Mouse (Mus musculus): Measurements from ENCODE around the gene Kif2c.
A peak's percentile ranks its signal among the peaks of the same experiment; 100 is the strongest.
"Not testable (repeated sequence)": the region's sequence is repeated elsewhere in the genome, so short reads cannot be mapped to it uniquely, and the experiment has no call there.

Gene Kif2c

GRCm38 (mm10) chr4:117189382-117189855 lies 7.0 kb upstream of the Kif2c start:
- peak; percentile 92 for DNase-seq (ENCODE audit: low read depth, low spot score)

- DNase-seq (ENCODE audit: low read depth, low spot score), result no peak
Measured at GRCm38 (mm10) chr4:117188969-117189368, 6.5 kb upstream of the Kif2c start.

DNA sequence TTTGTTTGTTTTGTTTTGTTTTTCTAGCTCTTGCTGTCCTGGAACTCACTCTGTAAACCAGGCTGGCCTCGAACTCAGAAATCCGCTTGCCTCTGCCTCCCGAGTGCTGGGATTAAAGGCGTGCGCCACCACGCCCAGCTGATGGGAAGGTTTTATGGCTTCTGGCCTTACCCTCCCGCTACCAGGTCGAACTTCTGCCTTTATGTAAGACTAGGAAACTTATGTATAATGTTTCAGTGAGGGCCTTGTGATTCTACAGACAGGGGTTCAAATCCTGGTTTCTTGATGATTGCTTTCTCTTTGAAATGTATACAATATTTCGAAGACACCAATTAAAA lies 289 bp upstream of the Kif2c start:
- DNase-seq (ENCODE audit: low read depth, low spot score), result not testable (repeated sequence)

GRCm38 (mm10) chr4:117169936-117170335 lies 12.5 kb downstream of the Kif2c start:
- DNase-seq (ENCODE audit: low read depth, low spot score), result no peak

DNA sequence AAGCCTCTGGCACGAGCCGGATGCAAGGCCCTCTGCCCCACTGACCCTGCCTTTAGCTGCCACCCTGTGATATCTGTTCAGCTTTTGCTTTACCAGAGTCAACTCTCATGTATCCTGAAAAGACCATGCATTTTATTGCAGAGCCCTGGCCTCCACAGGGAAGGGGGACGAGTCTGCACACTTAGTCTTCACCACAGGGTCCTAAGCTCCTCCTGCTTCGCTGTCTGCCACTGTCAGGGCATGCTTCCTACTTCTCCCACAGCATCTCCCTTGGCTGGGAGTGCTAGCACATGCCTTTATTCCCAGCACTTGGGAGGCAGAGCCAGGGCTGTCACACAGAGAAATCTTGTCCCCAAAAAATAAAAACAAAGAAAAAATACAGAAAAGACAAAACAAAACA lies 21.3 kb downstream of the Kif2c start:
- no peak for DNase-seq (ENCODE audit: low read depth, low spot score)

DNA sequence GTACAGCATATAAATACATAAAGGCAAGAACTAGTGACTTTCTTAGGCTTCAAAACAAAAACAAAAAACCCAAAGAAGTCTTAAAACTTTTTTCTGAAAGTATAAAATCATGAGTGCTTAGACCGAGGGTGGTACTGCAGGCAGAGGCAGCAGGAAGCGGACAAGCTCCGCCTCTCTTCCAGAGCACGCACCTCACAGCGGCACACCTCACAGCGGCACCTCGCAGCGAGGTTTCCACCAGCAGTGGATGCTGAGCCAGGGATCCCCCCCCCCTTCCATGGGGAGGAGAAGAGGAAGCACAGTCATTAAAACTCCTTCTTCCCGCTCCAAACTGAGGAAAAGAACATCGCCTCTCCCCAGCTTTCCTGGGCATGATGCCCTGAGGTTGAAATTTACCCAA lies 22.8 kb downstream of the Kif2c start:
- no peak for DNase-seq (ENCODE audit: low read depth, low spot score)

DNA sequence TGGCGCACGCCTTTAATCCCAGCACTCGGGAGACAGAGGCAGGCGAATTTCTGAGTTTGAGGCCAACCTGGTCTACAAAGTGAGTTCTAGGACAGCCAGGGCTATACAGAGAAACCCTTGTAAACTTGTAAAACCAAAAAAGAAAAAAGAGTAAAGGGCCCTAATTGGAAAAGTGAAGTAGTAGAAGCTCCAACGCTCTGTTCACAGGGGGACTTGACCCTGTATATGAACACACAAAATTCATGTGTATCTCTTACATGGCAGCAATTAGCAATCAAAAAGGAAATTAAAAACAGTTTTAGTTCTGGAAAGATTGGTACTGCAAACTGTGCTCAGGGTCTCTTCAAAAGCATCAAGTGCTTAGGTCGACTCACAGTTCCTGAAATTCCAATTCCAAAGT lies 26.1 kb downstream of the Kif2c start:
- DNase-seq (ENCODE audit: low read depth, low spot score), result peak; percentile 62

- DNase-seq (ENCODE audit: low read depth, low spot score), result peak; percentile 94
Measured at GRCm38 (mm10) chr4:117155792-117156355, 26.6 kb downstream of the Kif2c start, which contains the start of gene Rps8. Gene Rps8, minus strand, starts transcription at chr4:117156243.

DNA sequence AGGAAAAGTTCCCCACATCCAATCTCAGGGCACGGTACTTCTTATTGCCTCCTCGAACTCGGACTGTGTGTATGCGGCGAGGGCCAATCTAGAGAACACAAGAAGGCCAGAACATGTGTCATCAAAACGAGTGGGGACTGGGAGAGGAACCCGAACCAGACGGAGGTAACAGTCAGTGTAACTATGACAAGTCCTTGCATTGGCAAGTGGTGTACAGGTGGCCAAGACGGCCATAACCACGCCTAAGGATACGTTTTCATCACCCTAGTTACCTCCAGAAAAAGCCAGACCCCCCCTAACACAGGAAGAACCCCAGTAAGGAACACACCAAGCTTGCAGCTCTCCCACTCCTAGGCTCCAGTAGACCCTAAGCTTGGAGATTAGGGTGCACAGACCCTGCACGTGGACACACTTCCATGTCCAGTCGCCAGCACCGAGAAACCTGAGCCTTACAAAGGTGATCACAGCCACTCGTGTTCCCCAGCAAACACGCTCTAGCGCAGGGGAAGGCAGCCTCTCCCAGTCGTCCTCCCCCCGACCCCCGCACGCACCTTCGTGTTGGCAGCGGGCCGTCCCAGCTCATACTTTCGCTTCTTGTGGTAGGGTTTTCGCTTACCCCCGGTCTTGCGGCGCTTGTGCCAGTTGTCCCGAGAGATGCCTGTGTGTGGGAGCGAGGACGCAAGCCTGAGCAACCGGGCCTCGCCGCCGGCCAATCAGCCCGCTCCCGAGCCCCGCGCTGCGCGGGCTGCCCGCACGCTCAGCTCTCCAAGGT lies 27.2 kb downstream of the Kif2c start:
- DNase-seq (ENCODE audit: low read depth, low spot score), result peak; percentile 41

- DNase-seq (ENCODE audit: low read depth, low spot score), result no peak
Measured at GRCm38 (mm10) chr4:117152714-117153113, 29.7 kb downstream of the Kif2c start.

DNA sequence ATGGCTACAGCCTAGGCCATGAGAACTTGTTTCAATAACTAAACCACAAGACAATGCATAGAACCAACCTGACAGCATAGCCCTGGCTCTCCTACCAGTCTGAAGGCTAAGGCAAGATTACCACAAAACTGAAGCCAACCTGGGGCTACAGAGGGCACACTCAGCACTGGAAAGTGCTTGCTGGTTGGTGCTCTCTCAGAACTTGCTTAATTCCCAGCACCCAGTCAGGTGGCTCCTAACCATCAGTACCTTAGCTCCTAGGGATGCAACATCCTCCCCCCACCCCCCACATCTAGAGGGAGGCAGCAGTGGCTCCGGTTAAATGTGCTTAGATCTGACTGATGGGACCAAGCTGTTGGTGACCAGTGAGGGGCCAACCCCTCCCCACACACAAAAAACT lies 31.0 kb downstream of the Kif2c start:
- no peak for DNase-seq (ENCODE audit: low read depth, low spot score)

DNA sequence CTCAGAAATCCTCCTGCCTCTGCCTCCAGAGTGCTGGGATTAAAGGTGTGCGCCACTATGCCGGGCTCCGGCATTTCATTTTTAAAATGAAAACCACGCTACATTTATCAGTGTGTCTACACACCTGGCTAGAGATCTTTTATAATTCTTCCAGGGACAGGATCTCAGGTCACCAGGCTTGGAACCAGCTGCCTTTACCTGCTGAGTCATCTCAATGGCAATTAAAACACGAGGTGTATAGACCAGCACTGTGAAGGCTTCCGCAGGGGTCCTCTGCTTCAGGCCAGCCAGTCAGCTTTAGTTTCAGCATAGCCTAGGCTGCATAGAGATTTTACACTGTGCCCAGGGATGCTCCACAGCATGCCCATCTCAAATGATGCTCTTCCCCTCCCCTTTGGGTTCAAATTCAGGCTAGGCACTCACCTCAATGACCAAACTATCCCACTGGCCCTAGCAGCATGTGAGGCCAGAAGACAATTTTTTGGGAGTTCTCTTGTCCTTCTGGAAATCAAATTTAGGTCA lies 32.2 kb downstream of the Kif2c start:
- DNase-seq (ENCODE audit: low read depth, low spot score), result no peak

DNA sequence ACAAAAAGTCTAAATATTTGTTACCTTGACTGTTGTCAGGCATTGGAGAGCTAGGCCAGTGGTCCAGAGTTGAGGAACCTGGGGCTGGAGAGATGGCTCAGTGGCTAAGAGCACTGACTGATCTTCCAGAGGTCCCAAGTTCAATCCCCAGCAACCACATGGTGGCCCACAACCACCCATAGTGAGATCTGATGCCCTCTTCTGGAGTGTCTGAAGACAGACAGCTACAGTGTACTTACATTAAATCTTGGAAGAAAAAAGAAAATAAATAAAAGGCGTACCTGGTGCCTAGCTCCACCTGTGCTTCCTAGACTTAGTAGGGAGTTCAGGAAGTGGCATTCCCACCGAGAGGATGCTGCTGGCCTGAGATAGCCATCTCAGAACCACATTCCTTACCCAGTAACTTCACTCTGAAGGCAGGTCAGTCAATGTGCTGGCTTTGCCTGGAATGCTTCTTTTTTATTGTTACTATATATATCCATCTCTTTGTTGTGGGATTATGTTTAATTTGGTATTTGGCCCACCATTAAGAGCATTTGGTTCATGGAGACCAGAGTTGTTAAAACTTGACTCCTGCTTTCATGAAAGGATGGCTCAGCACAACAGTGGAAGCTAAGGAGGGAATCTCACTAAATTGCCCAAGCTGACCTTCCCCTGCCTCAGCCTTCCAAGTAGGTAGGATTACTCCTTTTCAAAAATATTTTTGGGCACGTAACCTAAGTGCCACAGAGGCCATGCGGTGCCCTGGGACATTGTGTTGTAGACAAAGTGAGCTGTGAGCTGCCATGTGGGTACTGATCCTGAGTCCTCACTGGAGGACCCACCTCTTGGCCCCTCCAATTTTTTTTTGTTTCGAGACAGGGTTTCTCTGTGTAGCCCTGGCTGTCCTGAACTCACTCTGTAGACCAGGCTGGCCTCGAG lies 32.9 kb downstream of the Kif2c start:
- no peak for DNase-seq (ENCODE audit: low read depth, low spot score)

GRCm38 (mm10) chr4:117148815-117149214 lies 33.6 kb downstream of the Kif2c start:
- DNase-seq (ENCODE audit: low read depth, low spot score), result no peak

DNA sequence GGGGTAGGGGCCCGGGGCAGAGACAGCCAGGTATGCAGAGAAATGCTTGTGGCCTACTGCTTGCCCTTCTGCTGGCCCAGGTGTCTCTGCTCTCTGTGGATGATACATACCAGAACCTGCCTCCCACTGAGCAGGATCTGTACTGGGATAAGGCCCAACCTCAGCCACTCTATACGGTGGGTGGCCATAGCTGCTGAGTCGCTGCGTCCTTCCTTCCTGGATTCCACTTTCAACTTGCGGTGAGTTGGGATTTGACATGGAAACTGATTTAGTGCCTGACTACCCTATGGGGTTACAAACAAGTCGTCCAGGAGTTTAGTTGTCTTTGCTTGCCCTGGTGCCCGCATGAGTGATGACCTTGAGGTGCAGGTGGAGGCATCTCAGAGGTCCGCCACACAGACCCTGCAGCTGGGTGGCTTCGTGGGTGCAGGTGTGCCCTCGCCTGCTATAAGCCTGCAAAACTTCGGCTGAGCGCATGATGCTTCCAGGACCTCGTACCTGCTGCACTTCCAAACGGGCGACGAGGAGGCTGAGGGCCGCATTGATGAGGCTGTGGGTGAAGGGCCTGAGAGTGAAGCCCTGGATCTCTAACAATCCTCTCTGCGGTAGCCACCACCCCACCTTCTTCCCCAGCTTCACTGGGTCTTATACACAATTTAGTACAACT lies 34.3 kb downstream of the Kif2c start:
- no peak for DNase-seq (ENCODE audit: low read depth, low spot score)

GRCm38 (mm10) chr4:117146176-117146575 lies 36.3 kb downstream of the Kif2c start:
- peak; percentile 92 for DNase-seq (ENCODE audit: low read depth, low spot score)

DNA sequence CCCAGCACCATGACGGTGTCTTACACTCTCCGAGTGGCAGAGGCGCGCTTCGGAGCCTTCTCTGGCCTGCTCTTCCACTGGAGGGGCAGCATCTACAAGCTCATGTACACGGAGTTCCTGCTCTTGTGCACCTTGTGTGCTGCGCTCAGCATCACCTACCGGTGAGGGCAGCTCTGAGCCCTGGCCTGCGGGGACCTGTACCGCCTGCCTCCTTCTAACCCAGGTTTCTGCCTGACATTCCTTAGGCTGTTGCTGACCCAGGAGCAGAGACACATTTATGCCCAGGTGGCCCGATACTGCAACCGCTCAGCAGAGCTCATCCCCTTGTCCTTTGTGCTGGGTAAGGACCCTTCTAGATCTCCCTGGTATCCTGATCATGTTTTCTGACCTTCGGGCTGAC lies 37.2 kb downstream of the Kif2c start:
- no peak for DNase-seq (ENCODE audit: low read depth, low spot score)

- no peak for DNase-seq (ENCODE audit: low read depth, low spot score)
Measured at GRCm38 (mm10) chr4:117143023-117143422, 39.4 kb downstream of the Kif2c start.

DNA sequence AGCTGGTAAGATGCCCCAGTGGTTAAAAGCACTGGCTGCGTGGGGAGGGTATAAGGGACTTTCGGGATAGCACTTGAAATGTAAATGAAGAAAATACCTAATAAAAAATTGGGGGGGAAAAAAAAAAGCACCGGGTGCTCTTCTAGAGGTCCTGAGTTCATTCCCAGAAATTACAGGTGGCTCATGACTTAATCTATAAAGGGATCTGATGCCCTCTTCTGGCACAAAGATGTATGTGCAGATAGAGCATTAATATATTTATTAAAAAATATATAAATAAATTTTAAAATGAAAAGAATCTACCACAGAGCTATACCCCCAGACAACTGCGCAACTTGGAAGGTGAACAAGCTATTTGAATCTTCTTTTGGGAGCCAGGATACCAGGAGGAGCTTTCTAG lies 41.8 kb downstream of the Kif2c start:
- DNase-seq (ENCODE audit: low read depth, low spot score), result no peak

DNA sequence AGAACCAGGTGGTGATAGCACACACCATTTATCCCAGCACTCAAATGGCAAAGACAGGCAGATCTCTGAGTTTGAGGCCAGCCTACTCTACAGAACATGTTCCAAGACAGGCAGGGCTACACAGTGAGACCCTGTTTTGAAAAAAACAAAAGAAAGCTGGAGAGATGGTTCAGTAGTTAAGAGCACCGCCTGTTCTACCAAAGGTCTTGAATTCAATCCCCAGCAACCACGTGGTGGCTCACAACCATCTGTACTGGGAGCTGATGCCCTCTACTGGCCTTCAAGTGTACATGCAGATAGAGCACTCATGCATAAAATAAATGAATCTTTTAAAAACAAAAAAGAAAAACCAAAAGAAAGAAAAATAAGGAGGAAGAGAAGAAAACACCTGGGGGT lies 43.2 kb downstream of the Kif2c start:
- DNase-seq (ENCODE audit: low read depth, low spot score), result peak; percentile 80

Measured in A20 (cell line).